Mouse (Mus musculus) G1E-ER4 (cell line): ENCODE measurements around the gene Sord. TPM values are rescaled to one million over a fixed set of nuclear protein-coding genes. Genes with fewer than 3 reads are reported as not detected.

ENCODE experiments used
- GATA1 ChIP-seq: IDR thresholded peaks from one replicate; pipeline ENCODE4 v1.8.0; 2012; ENCODE audit warnings: low read length, inconsistent platforms
- polyA plus RNA-seq: library from polyadenylated mRNA; stranded (reverse); fragments of >175 nt; gene quantifications from 2 replicates; pipeline ENCODE4 v1.2.3, GENCODE M21; 2012

The Sord gene
- polyA plus RNA-seq, 1 experiment = 50.4 TPM

GRCm38 (mm10) chr2:122286137-122286536 lies 51.6 kb downstream of the Sord start:
- TF ChIP-seq GATA1 = no peak

- no peak for TF ChIP-seq GATA1
Measured at GRCm38 (mm10) chr2:122294916-122295315, 60.4 kb downstream of the Sord start.

DNA sequence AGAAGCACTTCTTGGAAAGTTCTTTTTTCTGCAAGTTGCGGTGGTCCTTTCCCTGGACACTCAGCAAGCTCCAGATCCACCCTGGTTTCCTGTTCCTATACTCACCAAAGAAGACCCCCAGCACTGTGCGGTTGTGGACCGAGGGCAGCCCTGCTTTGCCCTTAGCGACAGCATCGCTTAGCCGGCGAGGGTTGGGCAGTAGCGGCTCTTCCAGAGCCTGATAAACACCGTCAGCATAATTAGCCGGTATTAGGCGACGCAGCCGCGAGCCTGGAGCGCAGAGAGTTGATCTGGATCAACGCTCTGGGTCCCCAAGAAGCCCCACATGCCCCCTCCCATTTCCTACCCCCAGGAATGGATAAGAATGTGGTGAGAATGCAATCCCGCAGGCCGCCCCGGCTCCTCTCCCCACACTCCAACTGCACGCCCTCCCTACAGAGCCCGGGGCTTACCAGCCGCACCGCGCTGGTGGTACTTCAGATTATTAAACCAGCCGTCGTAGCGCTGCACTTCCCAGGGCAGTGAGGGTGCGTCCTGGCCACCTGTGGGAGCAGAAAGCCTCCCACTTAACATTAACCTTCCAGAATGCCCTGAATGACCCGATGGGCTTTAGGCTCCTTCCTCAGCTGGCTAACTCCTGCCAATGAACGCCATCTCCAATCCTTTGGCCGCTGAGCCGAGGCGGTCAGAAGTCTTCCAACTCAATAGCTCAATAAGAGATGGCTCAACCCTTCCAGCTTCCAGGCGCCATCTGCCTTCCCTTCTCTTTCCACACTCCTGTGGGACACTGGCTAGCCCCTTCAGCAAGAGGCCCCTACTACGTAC lies 62.9 kb downstream of the Sord start:
- no peak for TF ChIP-seq GATA1

- no peak for TF ChIP-seq GATA1
Measured at GRCm38 (mm10) chr2:122298096-122298499, 63.5 kb downstream of the Sord start, which contains the start of gene Duox2. TSS of gene Duox2 (minus strand) at chr2:122298449.

GRCm38 (mm10) chr2:122298596-122299490 lies 64.3 kb downstream of the Sord start, which contains the start of gene Duoxa2:
TSS of gene Duoxa2 (plus strand) at chr2:122298900.
- no peak for TF ChIP-seq GATA1

- no peak for TF ChIP-seq GATA1
Measured at GRCm38 (mm10) chr2:122299911-122300655, 65.5 kb downstream of the Sord start.

DNA sequence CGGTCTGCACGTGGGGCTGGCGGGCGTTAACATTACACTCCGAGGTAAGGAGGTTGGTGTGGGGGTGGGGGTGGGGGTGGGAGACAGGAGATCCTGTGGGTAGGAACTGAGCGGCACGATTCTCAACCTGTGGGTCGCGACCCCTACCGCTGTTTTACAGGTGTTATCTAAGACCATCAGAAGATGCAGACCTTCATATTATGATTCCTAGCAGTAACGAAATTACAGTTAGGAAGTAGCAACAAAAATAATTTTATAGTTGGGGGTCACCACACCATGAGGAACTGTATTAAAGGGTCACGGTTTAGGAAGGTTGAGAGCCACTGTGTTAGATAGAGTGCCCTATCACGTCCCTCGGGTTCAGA lies 66.1 kb downstream of the Sord start:
- TF ChIP-seq GATA1 = no peak

GRCm38 (mm10) chr2:122301081-122301920 lies 66.8 kb downstream of the Sord start:
- no peak for TF ChIP-seq GATA1

GRCm38 (mm10) chr2:122301921-122302573 lies 67.5 kb downstream of the Sord start:
- TF ChIP-seq GATA1 = no peak

DNA sequence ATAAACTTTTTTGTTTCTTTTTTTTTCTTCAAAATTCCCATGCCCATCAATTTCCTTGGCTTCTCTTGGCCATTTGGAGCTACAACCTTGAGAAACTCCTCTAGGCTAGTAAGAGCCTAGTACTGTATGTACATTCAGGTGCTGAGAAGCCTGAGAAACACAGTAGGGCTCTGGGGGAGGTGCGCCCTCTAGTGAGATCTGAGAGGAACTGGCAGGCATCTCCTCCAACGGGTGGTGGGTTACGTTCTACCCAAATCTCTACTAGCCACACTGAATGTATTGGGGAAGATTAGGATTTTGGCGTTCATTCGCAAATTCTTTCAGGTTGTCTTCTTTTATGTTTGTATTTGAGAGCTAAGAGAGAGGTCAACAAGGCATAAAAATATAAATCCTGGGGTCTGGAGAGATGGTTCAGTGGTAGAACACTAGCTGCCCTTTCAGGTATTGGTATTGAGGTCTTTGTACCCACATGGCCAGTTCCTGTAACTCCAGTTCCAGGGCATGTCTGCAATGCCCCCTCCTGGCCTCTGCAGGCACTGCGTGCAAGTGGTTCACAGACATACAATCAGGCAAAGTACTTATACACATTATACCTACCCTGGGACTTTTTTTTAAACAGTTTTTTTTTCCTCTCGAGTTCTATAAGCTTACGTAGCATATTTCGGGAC lies 68.2 kb downstream of the Sord start:
- no peak for TF ChIP-seq GATA1

DNA sequence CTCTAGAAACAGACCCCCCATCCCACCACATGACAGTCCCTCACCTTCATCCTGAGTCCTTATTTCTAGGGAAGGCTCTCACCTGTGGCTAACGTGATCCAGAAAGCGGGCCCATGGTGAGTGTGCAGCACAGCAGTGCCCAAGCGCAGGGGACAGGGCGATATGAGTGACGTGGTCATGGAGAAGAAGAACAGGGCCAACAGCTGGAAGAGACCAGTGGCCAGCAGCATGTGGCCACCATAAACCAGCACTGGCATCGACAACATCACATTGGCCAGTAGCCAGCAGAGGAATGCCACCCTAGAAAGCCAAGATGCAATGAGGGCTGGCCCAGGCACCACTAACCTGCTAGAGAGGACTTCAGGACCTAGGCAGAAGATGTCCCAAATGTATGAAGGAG lies 70.0 kb downstream of the Sord start:
- TF ChIP-seq GATA1 = no peak

GRCm38 (mm10) chr2:122305097-122305892 lies 70.7 kb downstream of the Sord start:
- no peak for TF ChIP-seq GATA1

GRCm38 (mm10) chr2:122306184-122306583 lies 71.6 kb downstream of the Sord start:
- TF ChIP-seq GATA1 = no peak

DNA sequence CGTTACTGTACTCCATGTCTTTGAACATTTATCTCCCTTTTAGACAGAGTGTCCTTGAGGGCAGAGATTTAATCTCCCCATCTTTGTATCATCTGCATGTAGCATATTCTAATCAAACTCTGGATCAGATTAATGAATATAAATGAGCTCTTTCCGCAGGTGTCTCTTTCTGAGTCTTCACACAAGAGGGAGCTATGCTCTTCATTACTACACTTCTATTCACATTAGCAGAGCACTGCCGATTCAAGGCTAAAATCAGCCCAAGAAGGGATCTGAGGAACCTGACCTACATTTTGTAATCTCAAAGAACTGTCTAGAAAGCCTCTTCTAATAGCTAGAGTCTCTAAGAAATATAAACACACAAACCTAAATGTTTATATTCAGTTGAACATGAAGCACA lies 75.1 kb downstream of the Sord start:
- no peak for TF ChIP-seq GATA1
